Mouse (Mus musculus) neural tube, embryonic 15.5 days (tissue): ENCODE measurements around the gene Tex13b. TPM values are rescaled to one million over a fixed set of nuclear protein-coding genes. Genes with fewer than 3 reads are reported as not detected.

Experiments
- polyA plus RNA-seq: library from polyadenylated mRNA; unstranded; fragments of >200 nt; fragmentation: Nextera tagmentation; extraction: Ambion mirVana; gene quantifications from 2 replicates; pipeline ENCODE4 v1.2.1, GENCODE M21; 2015

Gene Tex13b
- polyA plus RNA-seq, 1 experiment from 2014 or later: not detected

Other genes with a start within 250 kb of the Tex13b start
- gene Tsc22d3, start 212.8 kb downstream of the Tex13b start, polyA plus RNA-seq: 128 and 132 TPM in 2 replicates
- 6.3 and 6.6 TPM in 2 replicates for gene Mid2, start 148.8 kb downstream of the Tex13b start, polyA plus RNA-seq
- 0.14 TPM in 1 of 2 replicates, not detected in the other for gene Vsig1, start 94.2 kb upstream of the Tex13b start, polyA plus RNA-seq
- gene Psmd10, start 143.3 kb upstream of the Tex13b start, polyA plus RNA-seq: 43.8 and 46.6 TPM in 2 replicates
- gene Atg4a, start 143.5 kb upstream of the Tex13b start, polyA plus RNA-seq: 11.3 and 12.6 TPM in 2 replicates